Mouse (Mus musculus) hematopoietic stem cell, adult 5-6 weeks (primary cell): ENCODE data around the gene Rras. TPM values are rescaled to one million over a fixed set of nuclear protein-coding genes. Genes with fewer than 3 reads are reported as not detected.

Experiments used
- ATAC-seq, 2 experiments: fragments of 125-278 bp in 1 of 2; replicated peaks in 1 of 2; 2 replicates each; pipeline ENCODE4 v1.8.0; 2016 to 2017; ENCODE audit warnings: inconsistent platforms in 2 of 2, mild to moderate bottlenecking in 2 of 2, moderate number of reproducible peaks in 2 of 2, low read depth in 1 of 2, moderate TSS enrichment in 1 of 2; ENCODE audit not compliant: low FRiP score in 2 of 2, poor library complexity in 2 of 2, severe bottlenecking in 2 of 2, insufficient read depth in 1 of 2, low TSS enrichment in 1 of 2
- total RNA-seq: library from RNA; stranded (forward); fragments of 172-1452, 232-1000 nt; gene quantifications from 2 replicates; pipeline ENCODE4 v1.2.3, GENCODE M21; 2017

The Rras gene
- 1.9 and 9.0 TPM in 2 replicates for total RNA-seq

DNA sequence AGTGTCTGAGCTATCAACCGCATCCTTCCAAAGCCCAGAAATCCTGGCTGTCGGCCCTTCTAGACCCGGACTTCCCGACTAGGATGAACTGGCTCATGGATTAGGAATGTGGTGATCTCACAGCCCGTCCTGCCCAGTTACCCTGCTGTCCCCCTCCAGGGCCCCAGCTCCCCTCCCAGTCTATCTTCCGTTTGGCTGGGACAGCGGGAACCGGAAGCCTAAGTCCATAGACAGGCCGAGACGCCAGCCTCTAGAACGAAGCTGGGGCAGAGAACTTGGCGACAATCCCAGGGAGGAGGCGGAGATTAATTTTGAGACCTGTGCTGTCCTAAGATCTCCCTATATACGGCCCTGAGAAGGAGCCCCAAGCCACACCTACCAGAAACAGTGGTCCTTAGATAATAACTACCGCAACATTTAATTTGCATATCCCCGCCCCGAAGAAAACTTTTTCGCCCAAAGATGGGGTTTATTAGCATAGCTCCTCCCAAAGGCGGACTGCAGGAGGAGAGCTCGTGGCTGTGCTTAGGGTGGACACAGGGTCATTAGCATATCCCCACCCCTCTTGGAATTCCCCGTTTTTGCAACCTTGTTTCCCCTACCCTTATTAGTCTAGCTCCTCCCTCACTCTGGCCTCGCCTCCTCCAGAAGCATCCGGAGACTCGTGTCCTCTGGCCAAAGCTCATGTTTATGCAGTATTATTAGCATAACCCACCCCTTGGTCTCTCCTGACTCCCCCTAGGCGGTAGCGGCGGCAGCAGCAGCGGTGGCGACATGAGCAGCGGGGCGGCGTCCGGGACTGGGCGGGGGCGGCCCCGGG lies at the start of gene Rras:
Gene Rras, plus strand, starts transcription at position 720 of the 820 bp plus-strand sequence.
- peak; percentile 80 to 88 for ATAC-seq

DNA sequence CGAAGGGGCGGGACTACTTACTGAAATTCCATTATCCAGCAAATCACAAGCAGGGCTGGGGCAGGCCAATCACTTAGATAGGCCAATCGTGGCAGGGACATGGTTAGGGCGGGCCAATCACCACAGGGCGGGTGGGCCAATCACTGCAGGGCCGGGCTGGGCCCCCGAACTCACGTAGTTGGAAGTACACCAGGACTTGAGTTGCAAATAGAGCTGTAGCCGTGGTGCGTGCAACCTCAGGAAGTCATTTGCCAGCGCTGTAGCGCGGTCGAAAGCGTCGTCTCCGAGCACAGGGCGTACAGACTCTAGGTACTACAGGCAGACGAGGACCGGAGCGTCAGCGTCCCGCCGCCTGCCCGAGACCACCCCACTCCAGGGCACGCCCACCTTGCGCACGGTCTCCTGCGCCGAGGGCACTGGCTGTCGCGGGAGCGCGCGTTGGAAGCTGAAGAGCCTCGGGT lies 47.5 kb upstream of the Rras start:
- peak; percentile 84 to 86 for ATAC-seq

- ATAC-seq = no peak
These were observed 46.6 kb upstream of the Rras start for GRCm38 (mm10) chr7:44971142-44971541.

DNA sequence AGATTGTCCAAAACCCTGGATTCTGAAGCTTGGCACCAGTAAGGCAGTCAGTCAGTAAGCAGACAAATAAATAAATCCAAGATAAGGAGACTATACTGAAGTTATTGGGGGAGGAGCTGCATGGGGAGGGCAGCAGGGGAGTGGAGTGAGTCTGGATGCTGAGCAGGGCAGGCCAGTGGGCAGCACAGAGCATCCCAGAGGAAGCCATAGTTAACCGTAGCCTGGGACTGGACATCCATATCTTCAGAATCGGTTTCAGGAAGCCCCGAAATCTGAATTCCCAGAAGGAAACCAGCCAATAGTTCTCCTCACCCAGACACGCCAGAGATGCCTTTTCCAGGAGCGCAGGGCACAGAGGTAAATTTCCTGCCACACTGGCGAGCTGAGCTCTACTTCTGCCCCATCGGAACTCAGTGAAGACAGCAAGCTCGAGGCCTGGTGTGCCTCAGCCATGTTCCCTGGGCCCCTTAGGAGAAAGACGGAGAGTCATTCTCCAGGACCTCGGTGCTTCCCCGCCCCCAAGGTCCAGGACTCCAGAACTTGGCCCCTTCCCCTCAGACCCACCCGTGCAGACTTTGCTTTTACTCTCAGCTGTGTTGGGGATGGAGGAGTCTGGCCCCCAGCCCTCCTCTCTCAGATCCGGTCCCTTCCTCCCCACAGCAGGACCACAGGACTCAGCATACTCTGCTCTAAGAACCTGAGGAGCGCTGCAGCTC lies 44.2 kb upstream of the Rras start:
- ATAC-seq = no peak

DNA sequence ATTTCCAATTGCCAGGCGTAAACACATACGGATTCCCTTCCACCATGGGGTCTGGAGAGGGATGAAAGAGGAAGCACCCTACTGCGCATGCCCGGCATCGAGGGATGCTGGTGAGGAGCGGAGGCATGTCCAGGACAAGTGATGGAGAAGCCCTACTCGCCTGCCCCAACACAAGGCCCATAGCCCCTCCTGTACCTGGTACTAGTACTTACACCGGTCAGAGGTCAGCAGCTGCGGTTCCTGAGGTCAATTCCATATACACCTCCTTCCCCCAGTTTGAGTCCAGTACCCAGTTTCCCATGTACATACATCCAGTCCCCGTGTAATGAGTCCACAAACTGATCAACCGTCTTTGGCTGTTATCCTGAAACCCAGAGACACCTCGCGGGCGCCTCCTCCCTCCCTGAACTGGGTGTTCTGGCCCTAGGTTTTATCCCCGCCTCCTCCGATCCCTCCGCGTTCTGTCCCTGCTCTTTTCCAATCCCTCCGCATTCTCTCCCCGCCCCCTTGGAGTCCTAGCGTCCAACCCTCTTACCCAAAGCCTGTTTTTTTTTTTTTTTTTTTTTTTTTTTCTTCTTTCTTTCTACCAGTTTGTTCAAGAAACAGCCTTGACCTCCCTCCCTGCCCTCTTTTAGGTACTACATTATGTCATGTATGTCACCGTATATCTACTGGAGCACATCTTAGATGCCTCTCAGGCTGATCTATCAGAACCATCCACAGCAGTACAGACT lies 43.2 kb upstream of the Rras start, which contains the start of gene Cpt1c:
Gene Cpt1c, minus strand, starts transcription at position 469 of the 734 bp plus-strand sequence.
- ATAC-seq = 0 out of 4 replicates have a peak, but pooled peaks of 1 of the 2 experiments have one; percentile 24

DNA sequence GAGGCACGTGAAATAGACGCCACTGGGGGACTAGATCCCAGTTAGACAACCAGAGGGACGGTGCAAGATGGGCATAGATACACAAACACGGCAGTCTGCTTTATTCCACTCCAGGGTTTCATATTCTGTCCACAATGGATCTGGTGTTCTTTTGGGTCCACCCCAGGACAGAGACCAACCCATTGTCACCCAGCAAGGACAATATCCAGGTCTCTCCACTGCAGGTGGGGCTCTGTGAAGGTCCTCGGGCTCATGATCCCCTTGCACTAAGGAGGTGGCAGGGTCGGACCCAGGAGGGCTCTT lies 42.7 kb upstream of the Rras start:
- no peak for ATAC-seq

GRCm38 (mm10) chr7:44978300-44978699 lies 39.5 kb upstream of the Rras start:
- no peak for ATAC-seq

DNA sequence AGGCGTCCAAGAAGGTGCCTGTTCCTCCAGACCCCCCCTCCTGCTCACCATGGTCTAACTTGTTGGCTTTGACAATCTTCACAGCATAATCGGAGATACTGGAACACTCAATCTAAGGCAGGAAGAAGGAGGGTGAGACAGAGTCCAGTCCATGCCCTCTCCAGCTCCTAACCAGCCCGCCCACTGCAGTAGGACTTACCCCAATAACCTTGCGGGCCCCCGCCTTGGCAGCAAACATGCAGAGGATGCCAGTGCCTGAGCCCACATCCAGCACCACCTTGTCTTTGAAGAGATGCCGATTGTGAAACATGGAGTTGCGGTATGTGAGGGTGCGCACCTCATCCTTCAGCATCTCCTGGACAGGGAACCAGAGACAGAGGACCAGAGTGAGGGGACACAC lies 36.2 kb upstream of the Rras start:
- ATAC-seq = no peak

- ATAC-seq = peak; percentile 30 to 36; a peak in 2 of 4 replicates
These were observed 34.7 kb upstream of the Rras start for GRCm38 (mm10) chr7:44983085-44983484.

GRCm38 (mm10) chr7:44983944-44984832 lies 33.6 kb upstream of the Rras start:
- ATAC-seq = no peak

- no peak for ATAC-seq
These were observed 33.0 kb upstream of the Rras start for GRCm38 (mm10) chr7:44984833-44985164.

- ATAC-seq = no peak; a peak in 1 of 4 replicates
These were observed 32.1 kb upstream of the Rras start for GRCm38 (mm10) chr7:44985595-44986191.

DNA sequence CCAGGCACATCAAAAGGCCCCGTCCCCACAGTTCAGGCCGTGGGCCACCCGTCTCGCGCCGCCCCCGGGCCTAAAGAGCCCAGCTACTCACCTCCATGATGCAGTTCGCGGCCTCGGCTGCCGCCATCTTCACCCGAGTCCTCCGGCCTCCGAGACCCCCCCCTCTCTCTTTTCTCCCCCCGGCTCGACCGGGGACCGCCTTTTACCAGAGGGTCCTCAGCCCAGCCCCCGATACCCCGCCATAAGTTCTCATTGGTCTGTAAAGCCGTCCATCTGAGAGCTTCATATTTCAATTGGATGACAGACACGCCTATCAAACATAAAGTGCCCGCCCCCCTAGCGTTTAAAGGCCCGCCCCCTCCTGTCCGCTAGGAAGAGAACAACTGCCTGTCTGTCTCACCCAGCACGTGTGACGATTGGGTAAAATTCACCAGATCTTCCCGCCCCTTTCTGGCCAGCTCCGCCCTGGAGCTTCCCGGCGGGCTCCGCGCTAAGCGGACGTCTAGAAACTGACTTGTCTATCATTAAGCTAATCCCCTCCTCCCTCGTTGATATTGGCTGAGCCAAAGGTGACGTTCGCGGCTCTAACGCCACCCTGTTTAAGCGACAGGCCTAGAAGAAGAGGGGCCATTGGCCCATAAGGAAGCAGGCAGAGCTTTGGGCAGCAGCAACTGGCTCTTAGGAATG lies 31.4 kb upstream of the Rras start, which contains the start of gene Prmt1:
Gene Prmt1, minus strand, starts transcription at position 377 of the 687 bp plus-strand sequence.
- ATAC-seq = peak; percentile 89 to 90

DNA sequence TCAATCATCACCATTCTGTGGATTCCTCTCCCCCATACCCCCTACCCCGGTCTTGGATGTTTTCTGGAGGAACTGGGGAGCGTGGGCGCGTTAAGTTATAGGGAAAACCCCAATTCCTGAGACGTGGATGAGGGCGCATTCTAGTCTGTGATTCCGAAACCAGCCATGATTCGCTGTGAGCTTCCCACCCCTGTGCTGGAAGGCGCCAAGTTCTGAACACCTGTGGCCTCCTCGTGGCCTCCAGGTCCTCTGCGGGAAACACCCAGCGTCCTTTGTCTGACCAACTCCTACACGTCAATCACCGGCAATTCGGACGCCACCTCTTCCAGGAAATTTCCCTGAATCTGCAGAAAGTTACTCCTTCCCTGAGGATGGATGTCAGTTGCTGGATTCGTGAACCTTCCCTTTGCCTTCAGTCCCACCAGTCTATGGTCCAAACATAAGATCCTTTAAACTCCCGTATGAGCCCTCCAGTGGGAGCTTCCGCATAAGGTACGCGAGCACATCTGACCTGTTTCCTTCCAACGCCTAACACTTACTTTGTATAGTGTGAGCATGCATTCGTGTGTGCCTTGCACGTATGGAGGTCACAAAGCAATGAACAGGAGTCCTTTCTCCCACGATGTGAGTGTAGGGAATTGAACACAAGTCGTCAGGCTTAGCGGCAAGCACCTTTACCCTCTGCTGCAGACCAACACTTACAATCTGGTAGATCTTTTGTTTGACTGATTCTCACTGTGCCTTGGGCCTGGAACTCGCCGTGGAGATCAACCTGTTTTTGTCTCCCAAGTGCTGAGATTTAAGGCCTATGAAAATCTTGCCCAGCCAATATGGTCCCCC lies 30.7 kb upstream of the Rras start:
- peak; percentile 4 to 10; a peak in 1 of 4 replicates for ATAC-seq

DNA sequence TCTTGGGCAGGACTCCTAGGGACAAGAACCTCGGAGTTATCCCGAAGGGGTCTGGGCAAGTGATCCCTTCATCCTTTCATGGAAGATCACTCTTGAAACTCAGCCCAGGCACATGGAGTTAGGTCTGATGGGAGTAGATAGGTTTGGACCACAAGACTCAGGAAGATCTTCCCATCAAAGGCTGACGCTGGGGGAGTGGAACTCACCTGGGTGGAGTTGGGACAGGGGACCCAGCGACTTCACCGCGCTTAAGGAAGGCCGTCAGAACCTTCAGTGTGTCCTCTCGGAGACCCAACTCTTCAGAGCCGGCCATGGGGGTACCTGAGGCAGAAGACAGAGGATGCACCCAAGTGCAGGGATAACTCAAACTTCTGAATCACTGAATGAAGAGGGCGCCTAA lies 21.1 kb upstream of the Rras start:
- no peak for ATAC-seq
